ENCODE assay signal across 8 mouse cellular contexts in the genomic region with DNA sequence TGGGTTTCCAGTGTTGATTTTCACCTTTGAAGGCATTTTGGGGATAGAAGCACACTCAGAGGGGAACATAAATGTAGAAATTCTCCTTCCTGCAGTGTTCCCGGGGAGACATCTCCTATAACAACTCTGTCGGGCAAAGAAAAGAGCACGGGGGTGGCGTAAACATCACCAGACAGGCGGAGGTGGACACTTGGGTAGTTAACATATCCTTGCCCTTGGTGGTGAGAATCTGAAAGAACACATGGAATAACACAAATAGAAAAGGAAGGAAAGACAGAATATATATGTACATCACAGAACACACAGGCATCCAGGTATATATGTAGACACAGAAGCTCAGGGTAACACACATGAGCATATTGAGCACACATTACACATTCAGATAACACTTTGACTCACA. TPM values are rescaled to one million over a fixed set of nuclear protein-coding genes. Genes with fewer than 3 reads are reported as not detected.
DNase-seq lines count a peak whose midpoint lies in the region; ATAC-seq lines count a peak whose summit lies in the region.

No protein-coding gene starts in this region.

- no peaks in the 10 kb centered on the region for H3K9me3 ChIP-seq in heart, embryonic 10.5 days
- H3K9me3 ChIP-seq in limb, embryonic 15.5 days: no peaks in the 10 kb centered on the region

- H3K9ac ChIP-seq in limb, embryonic 15.5 days: no peak overlapping the region

- H3K4me1 ChIP-seq in heart, embryonic 10.5 days: peaks cover 7% of the 10 kb centered on the region
- H3K4me1 ChIP-seq in limb, embryonic 15.5 days: peaks cover 5% of the 10 kb centered on the region

- H3K27me3 ChIP-seq in heart, embryonic 10.5 days (ENCODE audit: insufficient read depth, poor library complexity, severe bottlenecking): peaks cover 18% of the 10 kb centered on the region; the same call in 1 of the 2 replicates
- peaks cover 2% of the 10 kb centered on the region; the same call in 1 of the 2 replicates for H3K27me3 ChIP-seq in limb, embryonic 15.5 days

- H3K27ac ChIP-seq in heart, embryonic 10.5 days: no peak overlapping the region
- H3K27ac ChIP-seq in limb, embryonic 15.5 days: no peak overlapping the region

- H3K4me2 ChIP-seq in limb, embryonic 15.5 days: peak overlapping the region; percentile 84

- no peak for DNase-seq in heart, embryonic 10.5 days (ENCODE audit: low spot score)
- DNase-seq in heart, adult 8-10 months (ENCODE audit: low spot score): no peak
- peak; percentile 48 for DNase-seq in right cerebral cortex, adult 18-20 months
- DNase-seq in right cerebral cortex, postnatal 4 days: no peak
- DNase-seq in spleen, adult 12 weeks (ENCODE audit: low spot score): no peak
- DNase-seq in thymus, postnatal 25 days: no peak
- DNase-seq in cerebellum, adult 11-12 months: no peak

- WGBS in heart, embryonic 10.5 days: 37% methylated on average over 5 of the region's 5 CpGs
- WGBS in limb, embryonic 15.5 days: 45% methylated on average over 5 of the region's 5 CpGs

- peak overlapping the region; percentile 55 for H3K4me3 ChIP-seq in heart, embryonic 10.5 days
- H3K4me3 ChIP-seq in limb, embryonic 15.5 days: peak overlapping the region; percentile 41; the same call in 1 of the 2 replicates

- no peaks in the 10 kb centered on the region for H3K36me3 ChIP-seq in heart, embryonic 10.5 days
- H3K36me3 ChIP-seq in limb, embryonic 15.5 days: no peaks in the 10 kb centered on the region

- no peak for ATAC-seq in limb, embryonic 15.5 days (ENCODE audit: insufficient number of reproducible peaks, low FRiP score, low TSS enrichment, low read depth)

RNA-seq across cellular contexts. Expression of gene Syn1, which starts 0.6 kb away (rescaled TPM):
- polyA plus RNA-seq in heart, embryonic 10.5 days (2016; fragmentation: Nextera tagmentation; extraction: Ambion mirVana): 0.07 and 0.39 TPM in 2 replicates
- total RNA-seq in heart, adult 8-10 months (2022): under 1 TPM; 0.19 to 0.28 (median 0.22) TPM
- 0.32 and 0.35 TPM in 2 replicates for polyA plus RNA-seq in limb, embryonic 15.5 days (2015; fragmentation: Nextera tagmentation; extraction: Ambion mirVana)

RNA-seq across cellular contexts. Expression of gene Cfp, which starts 10.0 kb away (rescaled TPM):
- polyA plus RNA-seq in heart, embryonic 10.5 days (2016; fragmentation: Nextera tagmentation; extraction: Ambion mirVana): 2.0 and 3.0 TPM in 2 replicates
- 10 to 100 TPM in 1 of 4 experiments, 1 to 10 TPM in 3; 5.2 to 22.7 (median 6.4) TPM for total RNA-seq in heart, adult 8-10 months (2022)
- 7.7 and 8.4 TPM in 2 replicates for polyA plus RNA-seq in limb, embryonic 15.5 days (2015; fragmentation: Nextera tagmentation; extraction: Ambion mirVana)

RNA-seq across cellular contexts. Expression of gene Elk1, which starts 29.0 kb away (rescaled TPM):
- polyA plus RNA-seq in heart, embryonic 10.5 days (2016; fragmentation: Nextera tagmentation; extraction: Ambion mirVana): 12.7 and 13.3 TPM in 2 replicates
- 10 to 100 TPM in 1 of 4 experiments, 1 to 10 TPM in 3; 6.6 to 10.3 (median 8.4) TPM for total RNA-seq in heart, adult 8-10 months (2022)
- 11.6 and 14.4 TPM in 2 replicates for polyA plus RNA-seq in limb, embryonic 15.5 days (2015; fragmentation: Nextera tagmentation; extraction: Ambion mirVana)

RNA-seq across cellular contexts. Expression of gene Uxt, which starts 40.5 kb away (rescaled TPM):
- polyA plus RNA-seq in heart, embryonic 10.5 days (2016; fragmentation: Nextera tagmentation; extraction: Ambion mirVana): 63.1 and 65.5 TPM in 2 replicates
- 10 to 100 TPM; 37.6 to 45.1 (median 40.3) TPM for total RNA-seq in heart, adult 8-10 months (2022)
- polyA plus RNA-seq in limb, embryonic 15.5 days (2015; fragmentation: Nextera tagmentation; extraction: Ambion mirVana): 44.3 and 47.3 TPM in 2 replicates

RNA-seq across cellular contexts. Expression of gene Timp1, which starts 51.4 kb away (rescaled TPM):
- polyA plus RNA-seq in heart, embryonic 10.5 days (2016; fragmentation: Nextera tagmentation; extraction: Ambion mirVana): 24.2 and 29.2 TPM in 2 replicates
- total RNA-seq in heart, adult 8-10 months (2022): 1 to 10 TPM; 2.0 to 3.5 (median 2.3) TPM
- polyA plus RNA-seq in limb, embryonic 15.5 days (2015; fragmentation: Nextera tagmentation; extraction: Ambion mirVana): 36.0 and 41.1 TPM in 2 replicates
